Mouse (Mus musculus) midbrain, embryonic 10.5 days (tissue): Measurements from ENCODE around the gene Iglon5. TPM values are rescaled to one million over a fixed set of nuclear protein-coding genes. Genes with fewer than 3 reads are reported as not detected.
A peak's percentile ranks its signal among the peaks of the same experiment; 100 is the strongest.

ENCODE experiments used
- DNase-seq: peaks from one replicate; pipeline ENCODE4 v3.0.0-alpha.2; 2017; ENCODE audit warnings: low spot score
- H3K27ac ChIP-seq: fragments of 300-500 bp; sonication (generic); replicated peaks from 2 replicates; pipeline ENCODE4 v1.5.1; 2016; ENCODE audit warnings: mild to moderate bottlenecking
- H3K27me3 ChIP-seq: fragments of 300-500 bp; sonication (generic); 2 replicates; pipeline ENCODE4 v1.6.1; 2016; ENCODE audit warnings: low read depth, mild to moderate bottlenecking; ENCODE audit not compliant: poor library complexity, severe bottlenecking
- H3K36me3 ChIP-seq: fragments of 300-500 bp; sonication (generic); 2 replicates; pipeline ENCODE4 v1.6.1; 2016; ENCODE audit warnings: mild to moderate bottlenecking, moderate library complexity
- H3K4me1 ChIP-seq: fragments of 300-500 bp; sonication (generic); 2 replicates; pipeline ENCODE4 v1.6.1; 2016
- H3K4me3 ChIP-seq: fragments of 300-500 bp; sonication (generic); 2 replicates; pipeline ENCODE4 v1.5.1; 2016; ENCODE audit warnings: mild to moderate bottlenecking, moderate library complexity
- H3K9me3 ChIP-seq: fragments of 300-500 bp; sonication (generic); replicated peaks from 2 replicates; pipeline ENCODE4 v1.6.1; 2016; ENCODE audit warnings: mild to moderate bottlenecking
- WGBS: fragments of 180-500 bp; shearing (Covaris S2); methylation state at CpG from one replicate; pipeline ENCODE4 v1.1.7; 2016; 5-methylcytosine and 5-hydroxymethylcytosine counted together
- polyA plus RNA-seq: library from polyadenylated mRNA; unstranded; fragments of >200 nt; fragmentation: Nextera tagmentation; extraction: Ambion mirVana; gene quantifications from 2 replicates; pipeline ENCODE4 v1.2.1, GENCODE M21; 2016

Gene Iglon5
- polyA plus RNA-seq: 0.70 and 2.0 TPM in 2 replicates

- 2% methylated on average over 19 of the region's 41 CpGs for WGBS
- Histone ChIP-seq H3K36me3 (no peaks in the 10 kb centered on the region), H3K9me3 (no peaks in the 10 kb centered on the region), H3K27me3 (peaks cover 15% of the 10 kb centered on the region), H3K4me1 (peaks cover 28% of the 10 kb centered on the region), H3K27ac (peak within 1 kb of the TSS; percentile 93), H3K4me3 (peak within 1 kb of the TSS; percentile 79)
- peak; percentile 44 for DNase-seq
These were observed at the start of gene Iglon5 for GRCm38 (mm10) chr7:43489631-43490125. Iglon5 (minus strand) TSS chr7:43490075.

GRCm38 (mm10) chr7:43538524-43538923, 48.6 kb upstream of the Iglon5 start:
- no peaks in the 10 kb centered on the region for H3K4me1 ChIP-seq
- no peak overlapping the region for H3K27ac ChIP-seq
- no peaks in the 10 kb centered on the region for H3K27me3 ChIP-seq
- WGBS: 81% methylated on average over 4 of the region's 4 CpGs
- H3K9me3 ChIP-seq: no peaks in the 10 kb centered on the region
- no peaks in the 10 kb centered on the region for H3K36me3 ChIP-seq
- no peak for DNase-seq
- no peak overlapping the region for H3K4me3 ChIP-seq

GRCm38 (mm10) chr7:43532936-43533505, 43.1 kb upstream of the Iglon5 start:
- Histone ChIP-seq H3K36me3 (no peaks in the 10 kb centered on the region), H3K27me3 (no peaks in the 10 kb centered on the region), H3K4me3 (no peak overlapping the region), H3K27ac (no peak overlapping the region), H3K9me3 (no peaks in the 10 kb centered on the region), H3K4me1 (no peaks in the 10 kb centered on the region)
- no peak for DNase-seq
- WGBS: 91% methylated on average over 9 of the region's 9 CpGs

GRCm38 (mm10) chr7:43530216-43530785, 40.4 kb upstream of the Iglon5 start:
- Histone ChIP-seq H3K4me1 (no peaks in the 10 kb centered on the region), H3K36me3 (no peaks in the 10 kb centered on the region), H3K27me3 (no peaks in the 10 kb centered on the region), H3K27ac (no peak overlapping the region), H3K4me3 (no peak overlapping the region), H3K9me3 (no peaks in the 10 kb centered on the region)
- no peak for DNase-seq
- 76% methylated on average over 8 of the region's 8 CpGs for WGBS

- H3K36me3 ChIP-seq: no peaks in the 10 kb centered on the region
- WGBS: 61% methylated on average over 3 of the region's 3 CpGs
- H3K4me1 ChIP-seq: no peaks in the 10 kb centered on the region
- no peaks in the 10 kb centered on the region for H3K9me3 ChIP-seq
- no peaks in the 10 kb centered on the region for H3K27me3 ChIP-seq
- H3K4me3 ChIP-seq: no peak overlapping the region
- DNase-seq: no peak
- H3K27ac ChIP-seq: no peak overlapping the region
These were observed 35.4 kb upstream of the Iglon5 start for GRCm38 (mm10) chr7:43525313-43525712.

GRCm38 (mm10) chr7:43522776-43523175, 32.9 kb upstream of the Iglon5 start:
- no peak overlapping the region for H3K4me3 ChIP-seq
- no peaks in the 10 kb centered on the region for H3K36me3 ChIP-seq
- H3K27ac ChIP-seq: no peak overlapping the region
- no peaks in the 10 kb centered on the region for H3K27me3 ChIP-seq
- no peaks in the 10 kb centered on the region for H3K9me3 ChIP-seq
- no peak for DNase-seq
- 83% methylated on average over 2 of the region's 2 CpGs for WGBS
- no peaks in the 10 kb centered on the region for H3K4me1 ChIP-seq

GRCm38 (mm10) chr7:43518341-43518740, 28.5 kb upstream of the Iglon5 start:
- Histone ChIP-seq H3K4me1 (no peaks in the 10 kb centered on the region; the same call in 1 of the 2 replicates), H3K4me3 (no peak overlapping the region), H3K9me3 (no peaks in the 10 kb centered on the region), H3K27ac (no peak overlapping the region), H3K36me3 (no peaks in the 10 kb centered on the region), H3K27me3 (no peaks in the 10 kb centered on the region)
- 90% methylated on average over 15 of the region's 15 CpGs for WGBS
- DNase-seq: no peak

GRCm38 (mm10) chr7:43515076-43515475, 25.2 kb upstream of the Iglon5 start:
- WGBS: 86% methylated on average over 5 of the region's 5 CpGs
- H3K4me1 ChIP-seq: no peaks in the 10 kb centered on the region; the same call in 1 of the 2 replicates
- no peak overlapping the region for H3K4me3 ChIP-seq
- no peak for DNase-seq
- H3K36me3 ChIP-seq: no peaks in the 10 kb centered on the region
- no peaks in the 10 kb centered on the region for H3K27me3 ChIP-seq
- H3K27ac ChIP-seq: no peak overlapping the region
- no peaks in the 10 kb centered on the region for H3K9me3 ChIP-seq

GRCm38 (mm10) chr7:43512519-43512918, 22.6 kb upstream of the Iglon5 start:
- Histone ChIP-seq H3K36me3 (no peaks in the 10 kb centered on the region), H3K9me3 (no peaks in the 10 kb centered on the region), H3K27me3 (no peaks in the 10 kb centered on the region), H3K4me3 (no peak overlapping the region), H3K27ac (no peak overlapping the region), H3K4me1 (no peaks in the 10 kb centered on the region; the same call in 1 of the 2 replicates)
- DNase-seq: no peak
- WGBS: 72% methylated on average over 4 of the region's 4 CpGs

- Histone ChIP-seq H3K9me3 (no peaks in the 10 kb centered on the region), H3K27ac (no peak overlapping the region), H3K27me3 (no peaks in the 10 kb centered on the region), H3K36me3 (no peaks in the 10 kb centered on the region), H3K4me1 (no peaks in the 10 kb centered on the region; the same call in 1 of the 2 replicates), H3K4me3 (no peak overlapping the region)
- DNase-seq: no peak
- WGBS: 60% methylated on average over 4 of the region's 4 CpGs
These were observed 22.0 kb upstream of the Iglon5 start for GRCm38 (mm10) chr7:43511707-43512478.

- H3K9me3 ChIP-seq: no peaks in the 10 kb centered on the region
- WGBS: 17% methylated on average over 21 of the region's 21 CpGs
- H3K36me3 ChIP-seq: no peaks in the 10 kb centered on the region
- H3K4me3 ChIP-seq: 0 out of 2 replicates have a peak overlapping the region, but pooled peaks have one; percentile 5
- peaks cover 10% of the 10 kb centered on the region for H3K4me1 ChIP-seq
- H3K27ac ChIP-seq: no peak overlapping the region
- H3K27me3 ChIP-seq: 0 out of 2 replicates have a peak, but pooled peaks cover 7% of the 10 kb centered on the region
- DNase-seq: peak; percentile 59
These were observed 5.6 kb upstream of the Iglon5 start for GRCm38 (mm10) chr7:43495343-43496021.

- Histone ChIP-seq H3K36me3 (no peaks in the 10 kb centered on the region), H3K27ac (peak overlapping the region; percentile 93; the same call in 1 of the 2 replicates), H3K4me3 (peak overlapping the region; percentile 79), H3K9me3 (no peaks in the 10 kb centered on the region), H3K27me3 (peaks cover 21% of the 10 kb centered on the region), H3K4me1 (peaks cover 33% of the 10 kb centered on the region)
- no peak for DNase-seq
- 67% methylated on average over 9 of the region's 9 CpGs for WGBS
These were observed 986 bp upstream of the Iglon5 start for GRCm38 (mm10) chr7:43490861-43491260.
